In genomic region chr11:84873042-84873833, GRCm38 (mm10) we compare ENCODE assay signal across 15 mouse cellular contexts. TPM values are rescaled to one million over a fixed set of nuclear protein-coding genes. Genes with fewer than 3 reads are reported as not detected.
DNase-seq lines count a peak whose midpoint lies in the region; ATAC-seq and TF ChIP-seq lines count a peak whose summit lies in the region.
"Had no signal": no experiment of that assay in that cellular context is flagged by ENCODE, and none has a peak within 500 bp of the region (broad histone marks: within the 10 kb centered on the region; RNA-seq: fewer than 3 reads in every experiment).

No protein-coding gene starts in this region.

- no peak for DNase-seq in left cerebral cortex, adult 2 months (ENCODE audit: extremely low spot score in 1 of 2, low spot score in 2 of 2)
- no peak for DNase-seq in left cerebral cortex, adult 9 months (ENCODE audit: low spot score in 2 of 2)
- DNase-seq in MEL-GATA-1-ER (ENCODE audit: extremely low read depth, low read depth): peak; percentile 43
- peak; percentile 35 for DNase-seq in liver
- DNase-seq in layer of hippocampus, postnatal 25 days (ENCODE audit: extremely low spot score in 1 of 2, low spot score in 1 of 2): no peak
- DNase-seq in frontal cortex, postnatal 14 days (ENCODE audit: low spot score in 2 of 2): no peak
- DNase-seq in spleen, postnatal 4 days (ENCODE audit: low spot score in 2 of 2): no peak
- DNase-seq: adrenal gland, adult 2 months; cerebellum, adult 2 months; gastrocnemius, postnatal 36 days; right cerebral cortex, postnatal 25 days had no signal

- peak; percentile 11; the same call in 1 of the 2 replicates for TF ChIP-seq CTCF in left cerebral cortex, adult 2 months (IDR thresholded peaks at IDR 0.05)

- intact Hi-C loops in left cerebral cortex, adult 2 months (cut with DNase I): loop anchor here (5.0 kb wide), 1 partner anchor 269 kb away; the partner anchor contains the start of gene Usp32

- ATAC-seq in megakaryocyte-erythroid progenitor cell, adult 5-6 weeks (replicated peaks; ENCODE audit: low FRiP score, low TSS enrichment, poor library complexity, severe bottlenecking): peak; percentile 67
- ATAC-seq: midbrain, embryonic 15.5 days had no signal

- no peak overlapping the region for H3K27ac ChIP-seq in left cerebral cortex, adult 2 months
- H3K27ac ChIP-seq: hindbrain, embryonic 10.5 days; kidney, embryonic 15.5 days; midbrain, embryonic 15.5 days had no signal

- H3K4me3 ChIP-seq in left cerebral cortex, adult 2 months: no peak overlapping the region
- H3K4me3 ChIP-seq: hindbrain, embryonic 10.5 days; kidney, embryonic 15.5 days; midbrain, embryonic 15.5 days had no signal

RNA-seq across cellular contexts. Expression of gene Ggnbp2, which starts 2.6 kb away (rescaled TPM):
- 10 to 100 TPM; 93.8 to 97.1 TPM for total RNA-seq in left cerebral cortex, adult 2 months (2021)
- total RNA-seq in megakaryocyte-erythroid progenitor cell, adult 5-6 weeks (2014; fragmentation: Nextera tagmentation): 91.1 and 108 TPM in 2 replicates
- 155 and 184 TPM in 2 replicates for total RNA-seq in megakaryocyte-erythroid progenitor cell, adult 5-6 weeks (2017)
- total RNA-seq in layer of hippocampus, postnatal 25 days (2021): 10 to 100 TPM; 76.5 to 90.6 TPM

RNA-seq across cellular contexts. Expression of gene Myo19, which starts 6.7 kb away (rescaled TPM):
- 10 to 100 TPM; 14.5 to 20.5 TPM for total RNA-seq in left cerebral cortex, adult 2 months (2021)
- 15.2 and 24.5 TPM in 2 replicates for total RNA-seq in megakaryocyte-erythroid progenitor cell, adult 5-6 weeks (2014; fragmentation: Nextera tagmentation)
- total RNA-seq in megakaryocyte-erythroid progenitor cell, adult 5-6 weeks (2017): 3.5 and 10.3 TPM in 2 replicates
- 10 to 100 TPM in 1 of 2 experiments, 1 to 10 TPM in 1; 6.8 to 10.1 TPM for total RNA-seq in layer of hippocampus, postnatal 25 days (2021)

RNA-seq across cellular contexts. Expression of gene Pigw, which starts 6.8 kb away (rescaled TPM):
- 1 to 10 TPM; 6.8 to 7.7 TPM for total RNA-seq in left cerebral cortex, adult 2 months (2021)
- 10.2 and 11.1 TPM in 2 replicates for total RNA-seq in megakaryocyte-erythroid progenitor cell, adult 5-6 weeks (2014; fragmentation: Nextera tagmentation)
- total RNA-seq in megakaryocyte-erythroid progenitor cell, adult 5-6 weeks (2017): 12.3 and 14.5 TPM in 2 replicates
- 1 to 10 TPM; 7.1 to 8.5 TPM for total RNA-seq in layer of hippocampus, postnatal 25 days (2021)

RNA-seq across cellular contexts. Expression of gene Znhit3, which starts 42.9 kb away (rescaled TPM):
- 10 to 100 TPM; 34.8 to 36.5 TPM for total RNA-seq in left cerebral cortex, adult 2 months (2021)
- 32.7 and 51.7 TPM in 2 replicates for total RNA-seq in megakaryocyte-erythroid progenitor cell, adult 5-6 weeks (2014; fragmentation: Nextera tagmentation)
- total RNA-seq in megakaryocyte-erythroid progenitor cell, adult 5-6 weeks (2017): 31.9 and 41.2 TPM in 2 replicates
- total RNA-seq in layer of hippocampus, postnatal 25 days (2021): 10 to 100 TPM; 28.1 to 31.0 TPM

RNA-seq across cellular contexts. Expression of gene Dhrs11, which starts 44.4 kb away (rescaled TPM):
- total RNA-seq in left cerebral cortex, adult 2 months (2021): 1 to 10 TPM; 7.2 to 7.8 TPM
- 48.3 and 77.1 TPM in 2 replicates for total RNA-seq in megakaryocyte-erythroid progenitor cell, adult 5-6 weeks (2014; fragmentation: Nextera tagmentation)
- total RNA-seq in megakaryocyte-erythroid progenitor cell, adult 5-6 weeks (2017): 22.0 and 43.6 TPM in 2 replicates
- 1 to 10 TPM; 4.6 to 6.6 TPM for total RNA-seq in layer of hippocampus, postnatal 25 days (2021)

Comparison
In these comparisons a context has a peak if more than half of its experiments do, and no peak if none do; other contexts are left out.
1. DNase-seq: peak in MEL-GATA-1-ER (single experiment) and liver (single experiment); none in left cerebral cortex, adult 2 months (0 of 2), left cerebral cortex, adult 9 months (0 of 2), layer of hippocampus, postnatal 25 days (0 of 2), frontal cortex, postnatal 14 days (0 of 2) and spleen, postnatal 4 days (0 of 2).